Mouse (Mus musculus): ENCODE measurements around the gene Snx9. TPM values are rescaled to one million over a fixed set of nuclear protein-coding genes. Genes with fewer than 3 reads are reported as not detected.
A peak's percentile ranks its signal among the peaks of the same experiment; 100 is the strongest.

Snx9 gene
- total and polyA plus RNA-seq, 2 experiments from 2014 or later: 5.6 to 8.7 TPM

- ATAC-seq: no peak
- TF ChIP-seq CTCF (IDR thresholded peaks at IDR 0.05; ENCODE audit: low read depth): no peak
- H3K36me3 ChIP-seq (ENCODE audit: insufficient read depth): no peaks in the 10 kb centered on the region
- H3K27me3 ChIP-seq (ENCODE audit: insufficient read depth, low read length): no peaks in the 10 kb centered on the region
- no peak overlapping the region for H3K27ac ChIP-seq (ENCODE audit: low read depth, low read length)
- H3K9ac ChIP-seq: no peak overlapping the region
- H3K9me3 ChIP-seq (ENCODE audit: low read length): no peaks in the 10 kb centered on the region
- no peak for DNase-seq
- no peaks in the 10 kb centered on the region for H3K4me1 ChIP-seq (ENCODE audit: insufficient read depth)
- 78% methylated on average over 9 of the region's 9 CpGs for WGBS
- H3K4me2 ChIP-seq (ENCODE audit: low read depth): no peak overlapping the region
- no peak overlapping the region for H3K4me3 ChIP-seq (ENCODE audit: low read depth, low read length)
These were observed 118.7 kb downstream of the Snx9 start for GRCm38 (mm10) chr17:5959802-5960201.

GRCm38 (mm10) chr17:5963766-5964165 lies 122.6 kb downstream of the Snx9 start:
- ATAC-seq (no peak), DNase-seq (no peak)
- Histone ChIP-seq H3K4me3 (ENCODE audit: low read depth, low read length) (no peak overlapping the region), H3K4me1 (ENCODE audit: insufficient read depth) (no peaks in the 10 kb centered on the region), H3K4me2 (ENCODE audit: low read depth) (no peak overlapping the region), H3K27ac (ENCODE audit: low read depth, low read length) (no peak overlapping the region), H3K9ac (no peak overlapping the region), H3K27me3 (ENCODE audit: insufficient read depth, low read length) (no peaks in the 10 kb centered on the region), H3K36me3 (ENCODE audit: insufficient read depth) (no peaks in the 10 kb centered on the region), H3K9me3 (ENCODE audit: low read length) (no peaks in the 10 kb centered on the region)
- WGBS: 88% methylated on average over 8 of the region's 8 CpGs
- TF ChIP-seq CTCF (IDR thresholded peaks at IDR 0.05; ENCODE audit: low read depth): no peak

GRCm38 (mm10) chr17:5965084-5965781 lies 124.1 kb downstream of the Snx9 start:
- Histone ChIP-seq H3K4me3 (ENCODE audit: low read depth, low read length) (no peak overlapping the region), H3K4me2 (ENCODE audit: low read depth) (no peak overlapping the region), H3K9ac (no peak overlapping the region), H3K4me1 (ENCODE audit: insufficient read depth) (no peaks in the 10 kb centered on the region), H3K27ac (ENCODE audit: low read depth, low read length) (no peak overlapping the region), H3K27me3 (ENCODE audit: insufficient read depth, low read length) (no peaks in the 10 kb centered on the region), H3K9me3 (ENCODE audit: low read length) (no peaks in the 10 kb centered on the region), H3K36me3 (ENCODE audit: insufficient read depth) (no peaks in the 10 kb centered on the region)
- ATAC-seq (no peak), DNase-seq (no peak)
- no peak for TF ChIP-seq CTCF (IDR thresholded peaks at IDR 0.05; ENCODE audit: low read depth)
- 74% methylated on average over 9 of the region's 9 CpGs for WGBS

GRCm38 (mm10) chr17:5966706-5967105 lies 125.6 kb downstream of the Snx9 start:
- no peak for ATAC-seq
- Histone ChIP-seq H3K27ac (ENCODE audit: low read depth, low read length) (no peak overlapping the region), H3K9me3 (ENCODE audit: low read length) (no peaks in the 10 kb centered on the region), H3K4me2 (ENCODE audit: low read depth) (no peak overlapping the region), H3K36me3 (ENCODE audit: insufficient read depth) (no peaks in the 10 kb centered on the region), H3K9ac (no peak overlapping the region), H3K4me3 (ENCODE audit: low read depth, low read length) (no peak overlapping the region), H3K4me1 (ENCODE audit: insufficient read depth) (no peaks in the 10 kb centered on the region), H3K27me3 (ENCODE audit: insufficient read depth, low read length) (no peaks in the 10 kb centered on the region)
- TF ChIP-seq CTCF (IDR thresholded peaks at IDR 0.05; ENCODE audit: low read depth): no peak
- DNase-seq: no peak
- WGBS: 85% methylated on average over 5 of the region's 5 CpGs

- Histone ChIP-seq H3K9me3 (ENCODE audit: low read length) (no peaks in the 10 kb centered on the region), H3K4me2 (ENCODE audit: low read depth) (no peak overlapping the region), H3K9ac (no peak overlapping the region), H3K4me3 (ENCODE audit: low read depth, low read length) (no peak overlapping the region), H3K27ac (ENCODE audit: low read depth, low read length) (no peak overlapping the region), H3K27me3 (ENCODE audit: insufficient read depth, low read length) (no peaks in the 10 kb centered on the region), H3K36me3 (ENCODE audit: insufficient read depth) (no peaks in the 10 kb centered on the region), H3K4me1 (ENCODE audit: insufficient read depth) (no peaks in the 10 kb centered on the region)
- DNase-seq (no peak), ATAC-seq (no peak)
- no peak for TF ChIP-seq CTCF (IDR thresholded peaks at IDR 0.05; ENCODE audit: low read depth)
- 74% methylated on average over 6 of the region's 6 CpGs for WGBS
These were observed 127.4 kb downstream of the Snx9 start for GRCm38 (mm10) chr17:5968562-5968961.

- DNase-seq: peak; percentile 40
- Histone ChIP-seq H3K36me3 (ENCODE audit: insufficient read depth) (no peaks in the 10 kb centered on the region), H3K9ac (no peak overlapping the region), H3K4me1 (ENCODE audit: insufficient read depth) (no peaks in the 10 kb centered on the region), H3K27me3 (ENCODE audit: insufficient read depth, low read length) (no peaks in the 10 kb centered on the region), H3K27ac (ENCODE audit: low read depth, low read length) (no peak overlapping the region), H3K4me3 (ENCODE audit: low read depth, low read length) (no peak overlapping the region), H3K9me3 (ENCODE audit: low read length) (no peaks in the 10 kb centered on the region), H3K4me2 (ENCODE audit: low read depth) (no peak overlapping the region)
- peak; percentile 36; the same call in 1 of the 2 replicates for ATAC-seq
- 43% methylated on average over 3 of the region's 3 CpGs for WGBS
- TF ChIP-seq CTCF (IDR thresholded peaks at IDR 0.05; ENCODE audit: low read depth): no peak
These were observed 128.1 kb downstream of the Snx9 start for GRCm38 (mm10) chr17:5969246-5969645.

- 90% methylated on average over 5 of the region's 5 CpGs for WGBS
- no peak overlapping the region for H3K4me2 ChIP-seq (ENCODE audit: low read depth)
- H3K36me3 ChIP-seq (ENCODE audit: insufficient read depth): no peaks in the 10 kb centered on the region
- H3K4me1 ChIP-seq (ENCODE audit: insufficient read depth): 0 out of 2 replicates have a peak, but pooled peaks cover 4% of the 10 kb centered on the region
- no peak overlapping the region for H3K27ac ChIP-seq (ENCODE audit: low read depth, low read length)
- no peaks in the 10 kb centered on the region for H3K9me3 ChIP-seq (ENCODE audit: low read length)
- TF ChIP-seq CTCF (IDR thresholded peaks at IDR 0.05; ENCODE audit: low read depth): no peak
- no peaks in the 10 kb centered on the region for H3K27me3 ChIP-seq (ENCODE audit: insufficient read depth, low read length)
- no peak for ATAC-seq
- H3K4me3 ChIP-seq (ENCODE audit: low read depth, low read length): no peak overlapping the region
- H3K9ac ChIP-seq: no peak overlapping the region
- DNase-seq: no peak
These were observed 129.2 kb downstream of the Snx9 start for GRCm38 (mm10) chr17:5970298-5970821.

Data from forebrain, postnatal 0 days (tissue).